Mouse (Mus musculus): ENCODE results near the gene Dhx8.

Dhx8 gene

DNA sequence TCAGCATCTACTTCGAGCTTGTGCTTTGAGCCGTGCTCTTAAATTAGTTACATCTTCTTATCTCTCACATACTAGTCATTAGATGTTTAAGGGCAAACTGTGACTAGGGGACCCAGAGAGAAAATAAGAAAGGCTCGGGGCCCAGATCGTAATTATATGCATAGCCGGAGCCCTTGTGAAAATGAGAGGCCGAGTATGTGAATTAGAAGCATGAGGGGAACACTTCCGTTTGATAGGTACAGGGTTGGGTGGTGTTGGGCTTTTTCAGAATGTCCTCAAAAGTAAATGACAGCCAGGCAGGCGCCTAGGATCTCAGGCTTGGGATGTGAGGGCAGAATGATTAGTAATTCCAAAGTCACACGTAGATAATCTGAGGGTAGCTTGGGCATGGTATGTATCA is 877 bp downstream of the Dhx8 start:
- DNase-seq (ENCODE audit: low spot score in 2 of 2) = no peak

DNA sequence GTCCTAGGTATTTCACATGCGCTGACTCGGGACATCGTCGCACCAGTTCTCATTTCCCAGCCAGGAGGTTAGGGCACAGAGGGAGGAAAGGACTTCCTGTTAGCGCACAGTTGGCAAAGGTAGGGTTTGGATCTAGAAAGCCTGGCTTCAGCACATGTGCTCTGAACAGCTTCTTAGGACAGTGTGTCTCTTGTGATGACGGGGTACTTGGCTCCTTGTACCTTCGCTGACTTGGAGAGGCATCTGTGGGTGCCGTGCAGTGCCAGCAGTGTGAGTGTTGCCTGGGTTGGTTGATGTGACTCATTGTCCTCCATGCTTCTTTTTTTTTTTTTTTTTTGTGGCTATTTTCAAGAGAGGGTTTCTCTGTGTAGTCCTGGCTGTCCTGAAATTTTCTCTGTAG is 23.9 kb downstream of the Dhx8 start:
- no peak for DNase-seq (ENCODE audit: low spot score in 2 of 2)

- DNase-seq (ENCODE audit: low spot score in 2 of 2) = no peak
Observed at GRCm38 (mm10) chr11:101757366-101757765, 24.6 kb downstream of the Dhx8 start.

DNA sequence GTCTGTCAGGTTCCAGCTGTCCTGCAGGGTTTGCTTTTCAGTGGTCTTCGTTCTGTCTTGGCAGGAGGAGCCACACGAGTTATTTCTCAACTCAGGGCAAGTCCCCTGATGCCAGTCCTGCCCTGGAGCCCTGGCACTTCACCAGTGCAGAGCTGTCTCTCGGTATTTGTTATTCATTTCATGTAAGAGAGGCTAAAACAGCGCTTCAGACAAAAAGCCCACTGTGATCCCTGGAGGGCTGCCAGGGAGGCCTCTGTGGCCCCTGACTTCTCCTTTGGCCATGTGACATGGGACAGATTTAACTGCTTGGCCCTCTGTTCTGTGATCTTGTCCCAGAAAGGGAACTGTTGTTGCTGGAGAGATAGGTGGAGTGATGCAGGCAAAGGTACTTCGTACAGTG is 25.7 kb downstream of the Dhx8 start:
- no peak for DNase-seq (ENCODE audit: low spot score in 2 of 2)

GRCm38 (mm10) chr11:101759530-101759929 is 26.8 kb downstream of the Dhx8 start:
- no peak for DNase-seq (ENCODE audit: low spot score in 2 of 2)

DNA sequence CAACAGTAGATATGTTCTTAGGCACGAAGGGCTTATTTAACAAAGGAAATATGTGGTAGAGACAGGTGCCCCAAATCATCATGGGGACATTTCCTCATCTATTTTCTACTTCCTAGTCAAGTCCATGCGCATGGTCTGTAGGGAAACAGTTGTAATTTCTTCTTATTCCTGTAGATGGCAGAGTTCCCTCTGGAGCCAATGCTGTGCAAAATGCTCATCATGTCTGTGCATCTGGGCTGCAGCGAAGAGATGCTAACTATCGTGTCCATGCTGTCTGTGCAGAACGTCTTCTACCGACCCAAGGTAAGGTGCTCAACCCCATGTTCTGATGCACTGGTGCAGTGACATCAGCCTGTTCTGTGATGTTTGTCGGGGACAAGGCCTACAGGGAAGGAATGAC is 31.0 kb downstream of the Dhx8 start:
- no peak for DNase-seq (ENCODE audit: low spot score in 2 of 2)

DNA sequence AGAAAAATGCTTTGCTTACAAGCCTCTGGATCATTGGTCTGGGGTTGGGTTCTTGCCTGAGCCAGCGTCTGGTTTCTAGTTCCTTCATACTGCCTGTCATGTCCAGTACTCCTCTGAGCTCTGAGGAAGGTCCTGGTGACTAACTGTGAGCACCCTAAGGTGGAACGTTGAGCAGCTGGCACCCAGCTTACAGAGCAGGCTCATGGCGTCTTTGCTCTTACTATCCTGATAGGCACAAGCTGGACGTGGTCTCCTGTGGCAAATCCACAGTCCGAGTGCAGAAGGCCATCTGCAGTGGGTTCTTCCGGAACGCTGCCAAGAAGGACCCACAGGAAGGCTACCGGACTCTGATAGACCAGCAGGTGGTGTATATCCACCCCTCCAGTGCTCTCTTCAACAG is 31.8 kb downstream of the Dhx8 start:
- DNase-seq (ENCODE audit: low spot score in 2 of 2) = no peak

DNA sequence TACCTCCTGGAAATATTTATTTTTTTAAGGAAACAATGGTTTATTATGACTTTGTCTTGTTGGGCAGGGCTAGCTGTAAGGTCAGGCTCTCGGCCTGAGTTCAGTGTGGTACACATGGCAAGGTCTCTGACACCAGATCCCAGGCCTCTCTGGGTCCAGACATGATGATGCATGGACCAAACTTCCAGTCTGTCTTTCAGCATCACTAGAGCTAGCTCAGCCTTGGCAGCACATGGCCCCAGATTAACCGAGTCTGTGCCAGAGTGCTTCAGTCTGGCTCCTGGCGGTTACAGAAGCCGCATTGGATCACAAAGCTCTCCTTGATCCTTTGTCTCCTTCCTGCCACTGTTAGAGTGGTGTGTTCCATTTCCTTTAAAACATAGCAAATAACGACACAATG is 34.6 kb downstream of the Dhx8 start:
- DNase-seq (ENCODE audit: low spot score in 2 of 2) = no peak

GRCm38 (mm10) chr11:101768721-101769120 is 36.0 kb downstream of the Dhx8 start:
- DNase-seq (ENCODE audit: low spot score in 2 of 2) = no peak

DNA sequence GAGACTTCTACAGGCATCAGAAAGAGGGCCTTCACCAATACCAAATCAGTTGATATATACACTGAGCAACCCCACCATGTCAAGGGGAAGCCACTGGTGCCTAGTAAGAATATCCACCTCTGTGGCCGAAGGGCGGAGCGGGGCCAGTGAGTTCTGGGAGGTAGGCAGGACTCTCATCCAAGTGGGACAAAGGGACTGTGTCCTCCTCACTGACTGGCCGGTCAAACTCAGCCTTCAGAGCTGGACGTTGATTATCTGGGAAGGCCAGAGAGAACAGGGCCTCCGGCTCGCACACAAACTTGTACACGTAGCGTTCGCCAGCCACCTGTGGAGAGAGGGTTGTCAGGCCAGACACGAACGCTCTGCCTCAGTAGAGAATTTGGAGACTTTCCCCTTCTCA is 37.5 kb downstream of the Dhx8 start:
- no peak for DNase-seq (ENCODE audit: low spot score in 2 of 2)

GRCm38 (mm10) chr11:101772027-101772426 is 39.3 kb downstream of the Dhx8 start:
- DNase-seq (ENCODE audit: low spot score in 2 of 2) = no peak

- DNase-seq (ENCODE audit: low spot score in 2 of 2) = no peak
Observed at GRCm38 (mm10) chr11:101772449-101772848, 39.7 kb downstream of the Dhx8 start.

DNA sequence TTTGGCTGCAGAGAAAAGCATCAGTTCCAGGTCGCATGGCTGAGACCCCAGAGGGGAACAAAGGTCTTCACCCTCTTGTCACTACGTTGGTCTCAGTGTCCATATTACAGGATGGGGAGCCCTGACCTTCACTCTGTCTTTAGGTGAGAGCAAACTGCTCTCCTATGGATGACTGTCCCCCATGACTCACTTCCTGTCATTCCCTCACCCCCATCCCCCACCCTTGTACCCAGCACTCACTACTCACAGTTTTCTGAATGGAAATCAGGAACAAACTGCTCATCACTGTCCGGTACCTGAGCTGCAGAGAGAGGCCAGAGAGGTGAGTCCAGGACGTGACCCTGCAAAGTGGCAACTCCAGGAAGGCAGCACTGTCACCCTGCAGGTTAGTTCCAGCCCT is 44.1 kb downstream of the Dhx8 start:
- DNase-seq (ENCODE audit: low spot score in 2 of 2) = no peak

DNA sequence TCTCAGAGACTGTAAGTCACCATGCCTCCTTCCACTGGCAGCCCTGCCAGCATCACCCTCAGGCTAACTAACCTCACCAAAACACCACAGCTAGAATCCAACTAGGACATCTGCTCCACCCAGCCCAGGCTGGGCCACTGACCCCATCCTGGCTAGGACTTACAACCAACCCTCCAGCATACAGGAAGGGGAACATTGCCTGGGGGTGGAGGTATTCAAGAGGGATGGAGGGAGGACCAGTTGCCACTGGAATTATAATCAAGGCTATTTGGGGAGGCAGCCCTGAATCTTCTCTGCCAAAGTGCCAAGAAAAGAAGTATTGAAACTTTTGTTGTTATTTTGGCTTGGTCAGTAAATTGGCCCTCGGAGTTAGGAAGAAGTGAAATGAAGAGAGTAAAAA is 50.4 kb downstream of the Dhx8 start:
- no peak for DNase-seq (ENCODE audit: low spot score in 2 of 2)

GRCm38 (mm10) chr11:101783584-101783983 is 50.9 kb downstream of the Dhx8 start:
- DNase-seq (ENCODE audit: low spot score in 2 of 2) = no peak

GRCm38 (mm10) chr11:101784072-101784471 is 51.4 kb downstream of the Dhx8 start:
- no peak for DNase-seq (ENCODE audit: low spot score in 2 of 2)

DNA sequence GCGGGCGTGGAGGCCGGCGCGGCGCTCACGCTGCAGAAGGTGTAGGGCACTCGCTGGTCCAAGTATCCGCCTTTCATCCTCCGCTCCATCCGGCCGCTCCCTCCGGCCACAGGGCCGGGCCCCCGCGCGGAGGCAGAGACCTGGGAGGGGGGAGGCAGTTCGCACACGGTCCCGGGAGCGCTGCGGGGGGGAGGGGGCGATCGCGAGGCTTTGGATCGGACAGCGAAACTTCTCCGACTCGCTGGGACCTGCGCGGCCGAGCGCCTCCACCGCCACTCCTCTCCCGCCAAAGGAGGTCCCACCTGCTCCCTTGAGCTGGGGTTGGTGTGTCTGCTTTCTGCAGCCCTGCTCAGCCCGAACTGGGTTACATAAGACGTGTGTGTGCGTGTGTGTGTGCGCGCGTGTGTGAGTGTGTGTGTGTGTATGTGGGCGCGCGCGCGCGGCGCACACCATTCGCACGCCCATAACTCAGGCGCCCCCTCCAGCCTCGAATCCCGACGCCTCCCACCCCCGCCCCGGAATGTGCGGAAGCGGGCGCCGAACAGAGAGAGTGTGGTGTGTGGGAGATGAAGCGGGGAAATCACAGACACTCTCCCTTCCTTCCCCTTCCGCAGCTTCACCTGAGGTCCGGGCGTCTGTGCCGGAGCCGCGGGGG is 51.9 kb downstream of the Dhx8 start:
- no peak for DNase-seq (ENCODE audit: low spot score in 2 of 2)

- DNase-seq (ENCODE audit: low spot score in 2 of 2) = peak; percentile 60 to 69
Observed at GRCm38 (mm10) chr11:101785143-101785851, 52.6 kb downstream of the Dhx8 start, which contains the start of gene Etv4. Gene Etv4 (minus strand): TSS chr11:101785371.

DNA sequence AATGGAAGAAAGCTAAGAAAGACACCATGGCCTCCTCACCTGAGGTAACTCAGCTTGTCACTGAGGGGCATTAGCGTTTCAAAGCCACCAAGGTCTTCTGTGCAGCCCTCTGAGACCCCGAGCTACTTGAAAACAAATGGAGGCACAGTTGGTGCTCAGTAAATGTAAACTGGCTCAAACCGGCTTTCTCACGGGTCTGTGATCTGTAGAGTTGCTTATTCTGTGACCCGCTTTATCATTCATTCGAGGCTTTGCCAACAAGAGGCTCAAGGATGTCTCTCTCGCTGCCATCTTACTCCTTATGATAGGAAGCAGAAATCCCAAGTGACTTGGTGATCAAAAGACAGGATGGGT is 53.1 kb downstream of the Dhx8 start:
- DNase-seq (ENCODE audit: low spot score in 2 of 2) = no peak

GRCm38 (mm10) chr11:101786651-101787050 is 53.9 kb downstream of the Dhx8 start:
- DNase-seq (ENCODE audit: low spot score in 2 of 2) = peak in 1 of 2 experiments; percentile 41

DNA sequence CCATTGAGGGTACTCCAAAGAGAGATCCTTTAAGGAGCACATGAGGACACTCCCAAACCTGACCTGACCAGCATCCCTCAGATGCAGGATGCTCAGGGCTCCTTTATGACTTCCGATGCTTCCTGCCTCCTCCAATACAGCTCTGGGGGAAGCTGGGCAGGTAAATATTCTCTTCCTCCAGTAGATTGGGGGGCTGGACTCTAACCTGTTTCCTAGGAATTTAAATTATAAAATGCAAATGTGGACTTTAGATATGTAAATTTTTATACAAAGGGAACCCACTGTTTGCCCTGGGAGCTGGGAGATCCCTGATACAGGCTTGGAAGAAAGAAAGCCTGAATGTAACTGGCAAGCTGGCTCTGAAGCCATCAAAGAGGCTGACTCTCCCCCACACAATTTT is 54.7 kb downstream of the Dhx8 start:
- no peak for DNase-seq (ENCODE audit: low spot score in 2 of 2)

DNA sequence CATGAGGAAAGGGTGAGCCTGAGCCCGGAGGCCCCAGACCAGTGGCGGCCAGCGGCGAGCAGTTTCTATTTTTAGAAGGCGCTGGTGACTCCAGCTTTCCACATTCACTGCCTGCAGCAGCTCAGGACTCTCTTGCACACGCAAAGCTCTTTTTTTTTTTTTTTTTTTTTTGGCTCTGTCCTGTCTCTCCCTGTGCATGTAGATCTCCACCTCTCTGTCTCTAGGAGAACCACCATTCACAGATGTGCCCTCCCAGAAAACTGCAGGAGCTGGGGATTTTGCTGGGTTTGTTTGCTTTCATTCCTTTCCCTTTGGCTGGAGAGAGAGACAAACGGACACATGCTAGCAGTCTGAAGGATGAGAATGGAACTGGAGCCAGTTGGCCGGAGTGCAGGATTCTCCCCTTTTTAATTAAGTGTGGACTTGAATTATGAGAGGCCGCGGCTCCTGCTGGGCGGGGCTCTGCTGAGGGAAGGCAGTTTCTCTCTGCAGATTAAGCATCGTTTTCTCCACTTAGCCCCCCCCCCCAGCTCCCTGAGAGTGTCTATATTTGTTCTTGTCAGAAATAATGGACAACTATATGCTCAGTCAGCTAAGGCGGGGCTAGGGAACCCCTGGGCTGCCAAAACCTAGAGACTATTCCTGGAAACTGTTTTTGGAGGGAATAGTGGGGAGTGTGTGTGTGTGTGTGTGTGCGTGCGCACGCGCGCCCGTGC is 58.2 kb downstream of the Dhx8 start:
- no peak for DNase-seq (ENCODE audit: low spot score in 2 of 2)

DNA sequence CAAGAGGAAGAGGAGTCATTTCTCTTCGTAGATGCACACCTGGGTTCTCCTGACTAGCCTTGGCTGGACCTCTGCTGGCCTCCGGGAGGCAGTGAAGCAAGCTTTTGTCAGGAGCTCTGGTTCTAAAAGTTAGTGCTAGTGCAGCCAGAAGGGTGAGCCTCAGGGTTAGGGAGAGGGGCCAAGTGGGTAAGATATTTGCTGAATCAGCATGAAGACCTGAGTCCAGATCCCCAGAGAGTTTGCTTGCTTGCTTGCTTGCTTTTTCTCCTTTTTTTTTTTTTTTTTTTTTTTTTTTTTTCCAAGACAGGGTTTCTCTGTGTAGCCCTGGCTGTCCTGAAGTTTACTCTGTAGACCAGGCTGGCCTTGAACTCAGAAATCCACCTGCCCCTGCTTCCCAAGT is 64.6 kb downstream of the Dhx8 start:
- no peak for DNase-seq (ENCODE audit: low spot score in 2 of 2)
